Mouse (Mus musculus): ENCODE data around the gene En2.

GRCm38 (mm10) chr5:28176023-28176422, 10.5 kb downstream of the En2 start:
- TF ChIP-seq CTCF (IDR thresholded peaks at IDR 0.05) (no peak), POLR2A (IDR thresholded peaks at IDR 0.05; ENCODE audit: insufficient read depth, low read depth, low read length) (no peak), EP300 (IDR thresholded peaks at IDR 0.05; ENCODE audit: insufficient read depth, low read depth, low read length) (no peak)
